Mouse (Mus musculus): ENCODE measurements around the gene Dnase1l1.

The Dnase1l1 gene

DNA sequence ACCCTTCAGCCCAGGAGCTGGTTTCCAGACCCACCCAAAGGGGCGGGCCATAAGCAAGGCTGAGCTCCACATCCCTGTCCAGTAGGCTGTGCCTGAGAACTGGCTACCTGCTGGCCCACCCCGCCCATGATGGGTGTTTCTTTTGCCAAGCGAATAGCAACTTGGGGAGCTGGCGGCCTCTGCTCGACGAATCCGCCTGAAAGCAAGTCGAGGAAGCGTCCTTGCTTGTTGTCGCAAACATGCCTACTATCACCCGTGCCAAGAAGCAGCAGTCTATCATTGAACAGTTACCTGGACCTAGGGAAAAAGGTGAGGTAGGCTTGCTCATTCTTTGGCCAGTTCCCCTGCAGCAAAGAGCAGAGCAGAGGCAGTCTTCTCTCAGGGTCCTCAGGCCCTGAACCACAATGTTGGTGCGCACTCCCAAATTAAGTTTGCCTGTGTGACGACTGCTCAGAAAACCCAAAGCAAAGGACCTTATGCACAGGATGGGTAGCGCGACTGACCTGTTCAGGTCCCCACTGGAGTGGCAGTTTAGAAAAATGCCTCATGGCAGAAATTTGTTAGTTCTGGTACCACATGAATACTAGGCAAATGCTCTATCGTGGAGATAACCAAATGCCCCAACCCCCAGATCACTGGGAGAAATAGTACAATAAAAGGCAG is at the start of gene Dnase1l1, which contains the start of gene Taz:
Gene Dnase1l1 (minus strand): TSS at position 606 of the 663 bp plus-strand sequence.
Gene Taz (plus strand): TSS at position 181 of the 663 bp plus-strand sequence.
- peak; percentile 81 for DNase-seq (ENCODE audit: low spot score)

DNA sequence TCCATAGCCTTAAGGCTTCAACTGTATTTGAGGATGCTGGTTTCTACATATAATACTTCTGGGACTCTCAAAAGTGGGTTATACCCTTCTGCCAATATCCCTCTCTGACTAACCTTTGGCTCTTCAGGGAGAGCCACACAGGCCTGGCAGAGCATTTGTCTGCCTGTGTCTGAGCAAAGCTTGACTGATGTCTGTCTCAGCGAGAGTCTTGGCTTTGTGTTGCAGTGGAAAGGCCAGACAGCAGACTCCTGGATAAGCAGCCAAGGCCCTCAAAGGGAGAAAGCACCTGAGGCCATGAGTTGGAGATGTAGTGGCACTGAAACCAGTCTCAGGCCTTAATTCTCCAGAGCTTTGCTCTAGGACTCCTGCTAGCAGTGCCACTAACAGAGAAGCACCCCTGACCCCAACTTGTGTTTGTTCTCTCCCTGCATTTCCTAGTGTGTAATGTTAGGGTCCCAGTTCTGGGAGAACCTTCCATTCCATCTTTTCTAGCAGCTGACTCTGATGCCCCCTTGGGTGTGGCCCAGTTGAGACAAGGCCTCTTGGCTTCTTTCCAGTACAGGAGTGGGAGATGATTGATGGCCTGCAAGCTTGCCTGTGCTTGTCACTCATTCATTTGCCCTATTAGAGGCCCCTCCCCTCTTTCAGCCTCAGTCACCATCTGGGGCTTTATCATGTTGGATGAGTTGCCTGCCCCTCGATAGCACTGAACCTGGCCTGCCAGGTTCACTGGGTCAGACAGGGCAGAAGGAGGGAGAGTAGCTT is 48.2 kb upstream of the Dnase1l1 start:
- DNase-seq (ENCODE audit: low spot score), result no peak

DNA sequence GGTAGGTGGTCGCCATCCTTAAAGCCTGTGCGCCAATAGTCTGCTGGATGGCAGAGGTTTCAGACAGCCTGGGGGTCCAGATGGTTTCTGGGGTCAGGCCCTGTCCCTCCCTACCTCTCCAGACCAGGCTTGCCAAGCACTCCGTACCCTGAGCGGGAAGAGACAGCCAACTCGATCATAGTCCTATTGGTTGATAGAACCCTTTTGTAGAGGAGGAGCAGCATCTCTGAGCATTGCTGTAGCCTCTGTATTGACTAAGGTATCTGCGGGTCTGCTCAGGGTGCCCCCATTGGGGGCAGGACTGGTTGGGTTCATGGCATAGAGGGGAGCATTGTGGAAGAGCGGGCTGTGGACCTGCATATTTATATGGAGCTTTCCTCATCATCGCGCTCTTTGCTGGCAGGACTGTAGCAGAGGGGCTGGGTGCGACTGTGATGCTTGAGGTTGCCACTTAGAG is 47.1 kb upstream of the Dnase1l1 start:
- no peak for DNase-seq (ENCODE audit: low spot score)

DNA sequence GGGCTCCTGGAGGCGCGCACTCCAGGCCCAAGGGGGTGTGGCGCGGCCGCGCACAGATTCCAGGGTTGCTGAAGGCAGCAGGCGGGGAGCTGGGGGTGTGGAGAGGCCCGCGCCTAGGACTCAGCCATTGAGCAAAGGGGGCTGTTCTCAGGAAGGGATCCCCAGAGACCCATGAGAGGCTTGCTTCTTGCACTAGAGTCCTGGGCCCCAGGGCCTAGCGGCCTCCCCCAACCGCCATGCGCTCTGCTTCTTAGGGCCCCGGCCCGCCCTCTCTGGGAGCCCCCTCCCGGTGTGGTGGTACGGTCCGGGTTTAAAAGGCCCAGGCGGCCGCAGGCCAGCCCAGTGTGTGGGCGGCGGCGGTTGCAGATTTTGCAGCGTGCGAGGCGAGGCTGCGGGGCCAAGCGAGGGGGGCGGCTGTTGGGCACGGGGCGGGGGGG is 46.6 kb upstream of the Dnase1l1 start, which contains the start of gene Plxna3:
Gene Plxna3 (plus strand): TSS at position 342 of the 437 bp plus-strand sequence.
- DNase-seq (ENCODE audit: low spot score), result peak; percentile 79

DNA sequence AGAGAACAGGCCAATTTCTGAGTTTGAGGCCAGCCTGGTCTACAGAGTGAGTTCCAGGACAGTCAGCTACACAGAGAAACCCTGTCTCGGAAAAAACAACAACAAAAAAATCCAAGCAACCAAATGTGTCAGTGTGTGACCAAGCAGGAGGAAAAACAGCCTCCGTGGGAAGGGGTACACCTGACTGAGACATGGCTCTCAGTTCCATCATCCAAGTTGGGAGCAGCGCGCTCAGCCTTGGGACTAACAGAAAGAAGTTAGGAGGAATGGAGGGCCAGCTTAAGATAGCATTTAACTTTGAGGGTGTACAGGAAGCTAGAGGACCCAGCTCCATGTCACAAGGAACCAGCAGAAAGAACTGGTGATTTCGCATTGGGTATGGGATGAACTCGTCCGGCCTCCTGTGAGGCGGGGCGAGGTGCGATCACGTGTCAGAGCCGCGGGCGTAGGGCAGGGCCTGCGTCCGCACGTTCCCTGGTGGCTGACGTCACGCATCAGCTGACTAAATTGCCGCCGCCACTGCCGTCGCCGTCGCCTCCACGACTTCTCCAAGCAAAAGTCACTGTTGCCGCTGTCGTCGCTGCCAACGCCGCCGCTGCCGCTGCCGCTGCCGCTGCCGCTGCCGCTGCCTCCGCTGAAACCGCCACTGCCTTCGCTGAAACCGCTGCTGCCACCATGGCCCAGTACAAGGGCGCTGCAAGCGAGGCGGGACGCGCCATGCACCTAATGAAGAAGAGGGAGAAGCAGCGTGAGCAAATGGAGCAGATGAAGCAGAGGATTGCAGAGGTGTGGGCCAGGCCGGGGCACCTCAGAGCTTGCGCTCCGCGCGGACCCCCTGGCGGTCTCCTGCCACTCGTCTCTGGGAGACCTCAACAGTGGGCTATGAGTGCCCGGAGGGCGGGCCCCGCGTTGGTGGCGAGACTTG is 30.7 kb upstream of the Dnase1l1 start, which contains the start of gene Fam50a:
Gene Fam50a (plus strand): TSS at position 494 of the 925 bp plus-strand sequence.
- peak; percentile 81 for DNase-seq (ENCODE audit: low spot score)

DNA sequence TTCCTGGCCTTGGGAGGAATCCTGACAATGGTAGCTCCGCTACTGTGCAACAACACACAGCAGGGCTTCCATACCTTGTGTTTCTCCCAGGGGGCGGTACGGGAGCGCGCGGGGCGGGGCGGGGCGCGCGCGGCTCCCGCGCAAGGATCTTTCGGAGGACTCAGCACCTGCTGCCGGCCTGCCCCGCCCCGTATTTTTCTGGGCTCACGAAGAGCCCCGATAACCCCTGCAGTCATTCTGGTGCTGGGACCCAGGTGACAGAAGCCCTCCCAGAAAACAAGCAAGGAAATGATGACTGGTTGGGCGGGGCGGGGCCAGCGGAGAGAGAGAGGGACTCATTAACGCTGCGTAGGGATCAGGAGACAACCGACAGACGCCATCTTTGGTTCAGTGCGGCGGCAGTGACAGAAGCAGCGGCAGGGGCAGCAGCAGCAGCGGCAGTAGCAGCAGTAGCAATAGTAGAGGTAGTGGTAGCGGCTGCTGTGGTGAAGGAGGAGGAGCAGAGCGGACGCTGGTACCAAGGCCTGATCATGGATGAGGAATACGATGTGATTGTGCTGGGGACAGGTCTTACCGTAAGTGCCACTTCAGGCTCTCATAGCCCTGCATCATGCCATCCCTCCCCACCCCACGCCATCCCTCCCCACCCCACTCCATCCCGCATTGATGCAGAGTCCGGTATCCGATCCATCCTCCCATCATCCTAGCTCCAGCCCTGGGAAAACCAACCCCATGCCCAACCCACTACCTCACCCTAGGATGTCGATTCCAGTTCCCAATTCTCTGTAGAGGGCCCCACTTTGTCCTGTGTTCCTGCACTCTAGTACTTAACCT is 22.9 kb upstream of the Dnase1l1 start, which contains the start of gene Gdi1:
Gene Gdi1 (plus strand): TSS at position 132 of the 834 bp plus-strand sequence.
- peak; percentile 83 for DNase-seq (ENCODE audit: low spot score)

DNA sequence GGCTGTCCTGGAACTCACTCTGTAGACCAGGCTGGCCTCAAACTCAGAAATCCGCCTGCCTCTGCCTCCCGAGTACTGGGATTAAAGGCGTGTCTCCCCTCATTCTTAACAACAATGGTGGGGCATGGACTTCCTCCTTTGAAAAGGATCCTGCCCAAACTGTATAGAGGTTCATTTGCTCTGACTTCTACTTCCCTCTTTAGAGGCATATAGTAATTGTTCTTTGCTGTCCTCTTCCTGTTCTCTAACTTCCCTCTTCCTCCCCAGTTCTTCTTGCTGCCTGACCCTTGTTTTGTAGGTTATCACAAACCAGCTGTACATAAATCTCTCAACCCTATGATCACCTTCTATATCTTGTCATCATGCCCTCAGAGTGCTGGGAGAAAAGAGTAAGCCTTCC is 17.6 kb upstream of the Dnase1l1 start:
- DNase-seq (ENCODE audit: low spot score), result no peak

DNA sequence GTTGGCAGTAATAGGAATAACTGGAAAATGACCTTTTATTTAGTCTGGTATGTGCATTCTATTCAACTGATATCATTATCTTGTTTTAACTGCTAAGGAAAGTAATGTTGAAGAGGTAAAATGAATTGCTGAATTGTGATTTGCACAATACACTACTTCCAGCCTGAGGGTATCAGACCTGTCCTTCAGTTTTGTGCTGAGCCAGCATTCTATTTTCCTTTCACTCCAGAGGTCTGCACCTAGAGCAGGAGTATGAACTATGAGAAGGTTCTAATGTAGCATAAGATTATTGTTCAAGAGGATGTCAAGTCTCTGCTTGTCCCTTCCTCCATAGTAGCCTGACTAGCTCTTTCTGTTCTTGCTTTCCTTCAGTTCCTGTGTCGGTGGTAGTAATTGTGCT is 16.2 kb upstream of the Dnase1l1 start:
- no peak for DNase-seq (ENCODE audit: low spot score)

DNA sequence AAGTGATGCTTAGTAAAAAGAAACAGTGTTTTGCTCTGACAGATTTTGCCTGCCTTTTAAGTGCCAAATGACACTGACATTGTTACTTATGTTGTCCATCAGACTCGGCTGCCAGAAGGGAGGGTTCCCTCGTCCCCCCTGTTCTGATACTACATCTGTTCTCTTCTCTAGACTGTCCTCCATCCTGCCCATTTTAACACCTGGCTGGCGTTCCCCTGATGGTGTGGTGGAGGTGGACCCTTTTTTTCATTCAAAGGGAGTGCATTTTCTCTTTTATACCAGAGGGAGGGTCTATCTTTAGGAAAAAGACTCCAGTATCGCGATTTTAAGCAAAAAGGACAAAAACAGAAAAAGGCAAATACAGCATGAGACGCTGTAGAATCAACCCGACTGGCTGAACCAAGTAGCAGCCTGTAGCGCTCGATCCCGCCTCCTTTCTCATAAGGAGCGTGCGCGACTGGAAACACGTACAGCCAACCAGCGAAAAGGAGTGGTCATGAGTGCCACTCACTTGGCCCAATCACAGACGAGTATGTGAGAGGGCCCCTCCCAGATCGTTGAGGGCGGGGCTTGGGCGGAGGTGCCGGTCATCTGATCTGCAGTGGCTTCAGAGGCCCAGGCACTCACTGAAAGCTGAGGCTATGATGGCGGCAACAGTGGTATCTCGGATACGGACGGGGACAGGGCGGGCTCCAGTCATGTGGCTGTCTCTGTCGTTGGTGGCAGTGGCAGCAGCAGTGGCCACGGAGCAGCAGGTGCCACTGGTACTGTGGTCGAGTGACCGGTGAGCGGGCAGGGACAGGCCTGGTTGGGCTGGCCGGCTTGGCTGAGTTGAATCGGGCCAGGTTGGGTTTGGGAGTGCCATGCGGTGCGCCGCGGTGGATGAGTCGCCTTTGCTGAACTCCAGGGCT is 14.7 kb upstream of the Dnase1l1 start, which contains the start of gene Atp6ap1:
Gene Atp6ap1 (plus strand): TSS at position 560 of the 911 bp plus-strand sequence.
- peak; percentile 93 for DNase-seq (ENCODE audit: low spot score)

DNA sequence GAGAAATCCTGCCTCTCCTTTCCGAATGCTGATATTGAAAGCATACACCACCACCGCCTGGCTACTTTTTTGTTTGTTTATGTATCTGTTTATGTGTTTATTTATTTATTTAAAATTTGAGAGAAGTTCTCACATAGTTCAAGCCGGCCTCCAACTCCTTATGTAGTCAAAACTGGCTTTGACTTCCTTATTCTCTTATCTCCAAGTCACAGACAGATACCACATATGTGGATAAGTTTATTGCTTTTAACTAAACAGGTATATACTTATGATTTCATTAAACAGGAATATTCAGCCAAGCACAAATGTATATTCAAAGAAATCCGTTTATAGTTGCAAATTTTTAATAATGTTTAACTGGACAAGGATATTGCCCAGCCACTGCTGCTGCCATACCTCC is 11.3 kb upstream of the Dnase1l1 start:
- DNase-seq (ENCODE audit: low spot score), result no peak

DNA sequence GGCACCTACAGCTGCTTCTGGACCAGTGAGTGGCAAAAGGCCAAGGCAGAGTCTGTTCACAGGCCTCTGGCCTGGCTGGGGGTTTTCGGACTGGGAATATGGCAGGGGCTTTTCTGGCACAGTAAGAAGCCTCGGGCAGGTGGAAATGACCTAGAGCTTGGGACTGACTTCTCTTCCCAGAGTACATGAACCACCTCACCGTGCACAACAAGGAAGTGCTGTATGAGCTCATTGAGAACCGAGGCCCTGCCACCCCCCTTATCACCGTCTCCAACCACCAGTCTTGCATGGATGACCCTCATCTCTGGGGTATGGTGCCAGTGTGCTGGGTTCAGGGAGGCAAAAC is 928 bp upstream of the Dnase1l1 start:
- DNase-seq (ENCODE audit: low spot score), result no peak

DNA sequence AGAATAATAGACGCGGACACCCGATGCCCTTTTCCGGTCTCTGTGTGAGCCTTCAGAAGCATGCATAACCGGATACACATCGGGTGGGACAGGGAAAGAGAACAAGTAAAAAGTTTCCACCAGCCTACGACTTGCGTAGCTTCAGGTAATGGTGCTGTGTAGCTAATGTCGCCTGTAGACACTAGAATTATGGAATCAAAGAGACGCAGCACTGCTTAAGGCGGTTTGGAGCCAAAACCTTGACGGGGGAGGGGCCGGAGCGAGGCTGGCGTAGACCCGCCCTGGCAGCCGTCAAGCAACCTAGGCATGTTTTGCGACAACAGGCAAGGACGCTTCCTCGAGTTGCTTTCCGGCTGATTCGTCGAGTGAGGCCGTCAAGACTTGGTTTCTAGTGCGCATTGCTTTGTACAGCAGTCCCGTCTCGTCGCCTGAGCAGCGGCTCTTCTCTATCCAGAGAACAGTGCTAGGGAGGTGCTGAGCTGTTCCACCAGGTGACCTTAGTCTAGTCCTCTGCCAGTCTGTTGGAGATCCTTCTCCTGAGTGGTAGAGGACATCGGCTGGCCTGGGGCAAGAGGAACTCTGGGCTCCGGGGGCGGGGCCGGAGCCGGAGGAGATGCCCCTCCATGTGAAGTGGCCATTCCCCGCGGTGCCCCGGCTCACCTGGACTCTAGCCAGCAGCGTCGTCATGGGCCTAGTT is 406 bp upstream of the Dnase1l1 start:
- DNase-seq (ENCODE audit: low spot score), result peak; percentile 84

DNA sequence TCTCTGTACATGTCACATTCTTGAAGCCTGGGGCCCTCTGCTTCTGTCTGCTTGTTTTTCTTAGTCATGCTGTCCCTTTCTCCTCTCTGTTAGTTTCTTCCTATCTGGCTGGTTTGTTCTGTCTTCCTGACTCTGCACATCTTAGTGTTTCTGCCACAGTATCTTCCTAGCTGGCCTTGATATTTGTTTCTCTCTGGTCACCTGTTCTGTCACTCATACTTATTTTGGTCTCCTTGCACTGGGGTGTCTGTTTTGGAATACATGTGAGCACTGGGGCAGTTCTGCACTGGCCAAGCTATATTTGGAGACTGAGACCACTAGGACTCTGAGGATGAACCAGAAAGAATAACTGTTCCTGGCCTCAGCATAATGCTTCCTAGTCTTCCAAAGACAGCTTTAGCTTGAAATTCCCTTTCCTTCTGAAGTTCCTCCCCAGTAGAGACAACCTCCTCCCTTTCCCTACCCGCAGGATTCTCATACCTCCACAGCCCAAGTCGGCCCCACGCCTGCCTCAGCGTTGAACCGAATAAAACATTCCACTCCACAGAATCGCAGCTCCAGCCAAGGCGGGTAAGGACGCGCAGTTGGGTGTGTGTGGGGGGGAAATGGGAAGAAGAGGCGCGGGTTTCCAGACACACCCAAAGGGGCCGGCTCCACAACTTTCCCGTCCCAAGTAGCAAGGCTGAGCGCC is 951 bp downstream of the Dnase1l1 start:
- no peak for DNase-seq (ENCODE audit: low spot score)

DNA sequence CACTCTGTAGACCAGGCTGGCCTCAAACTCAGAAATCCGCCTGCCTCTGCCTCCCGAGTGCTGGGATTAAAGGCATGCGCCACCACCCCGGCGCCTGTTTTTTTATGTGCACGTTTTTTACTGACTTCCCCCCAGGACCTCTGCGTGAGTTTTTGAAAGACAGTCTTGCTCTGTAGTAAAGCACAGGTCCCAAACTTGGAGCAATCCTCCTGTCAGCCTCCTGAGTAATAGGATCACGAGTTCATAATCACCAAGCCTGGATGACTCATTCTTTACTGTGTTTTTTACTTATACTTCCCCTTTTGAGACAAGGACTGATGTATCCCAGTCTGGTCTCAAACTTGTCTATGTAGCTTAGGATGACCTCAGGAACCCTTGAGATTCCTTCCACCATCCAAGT is 4.2 kb downstream of the Dnase1l1 start:
- DNase-seq (ENCODE audit: low spot score), result no peak

DNA sequence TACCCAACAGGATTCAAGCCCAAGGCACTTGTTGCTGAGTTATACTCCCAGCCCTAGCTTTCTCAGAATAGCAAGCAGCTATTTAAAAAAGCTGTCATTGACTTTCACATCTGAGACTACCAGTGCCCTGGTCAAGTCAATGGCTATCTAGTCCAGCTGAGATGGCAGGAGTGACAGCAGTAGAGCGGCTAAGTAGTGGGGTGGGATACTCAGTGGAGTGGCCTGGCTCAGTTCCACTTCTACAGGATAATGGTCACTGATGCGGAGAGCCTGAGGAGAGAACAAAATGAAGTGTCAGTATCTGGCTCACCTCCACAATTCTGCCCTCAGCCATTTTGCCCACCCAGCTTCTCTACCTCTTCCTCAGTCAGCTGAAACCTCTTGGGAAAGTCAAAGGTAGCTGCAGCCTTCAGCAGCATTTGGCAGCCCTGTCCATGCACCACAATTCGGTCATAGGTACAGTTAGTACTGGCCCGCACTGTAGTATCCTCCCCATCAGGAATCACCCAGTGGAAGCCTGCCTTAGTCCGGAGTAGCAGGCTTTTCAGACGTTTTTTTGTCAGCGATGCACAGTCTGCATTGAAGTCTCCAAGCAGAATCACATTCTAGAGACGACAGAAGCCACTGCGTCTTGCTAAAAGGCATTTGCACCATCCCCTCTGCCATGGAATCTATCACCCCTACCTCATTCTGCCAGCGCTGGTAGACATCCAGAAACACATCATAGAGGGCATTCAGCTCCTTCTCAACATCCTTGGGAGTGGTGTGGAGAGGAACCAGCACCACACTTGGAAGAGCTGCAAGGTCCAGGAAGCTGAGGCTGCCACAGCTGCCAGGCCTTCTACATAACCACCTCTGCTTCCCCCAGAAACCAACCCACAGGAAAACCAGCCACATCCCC is 8.5 kb downstream of the Dnase1l1 start:
- DNase-seq (ENCODE audit: low spot score), result peak; percentile 9

DNA sequence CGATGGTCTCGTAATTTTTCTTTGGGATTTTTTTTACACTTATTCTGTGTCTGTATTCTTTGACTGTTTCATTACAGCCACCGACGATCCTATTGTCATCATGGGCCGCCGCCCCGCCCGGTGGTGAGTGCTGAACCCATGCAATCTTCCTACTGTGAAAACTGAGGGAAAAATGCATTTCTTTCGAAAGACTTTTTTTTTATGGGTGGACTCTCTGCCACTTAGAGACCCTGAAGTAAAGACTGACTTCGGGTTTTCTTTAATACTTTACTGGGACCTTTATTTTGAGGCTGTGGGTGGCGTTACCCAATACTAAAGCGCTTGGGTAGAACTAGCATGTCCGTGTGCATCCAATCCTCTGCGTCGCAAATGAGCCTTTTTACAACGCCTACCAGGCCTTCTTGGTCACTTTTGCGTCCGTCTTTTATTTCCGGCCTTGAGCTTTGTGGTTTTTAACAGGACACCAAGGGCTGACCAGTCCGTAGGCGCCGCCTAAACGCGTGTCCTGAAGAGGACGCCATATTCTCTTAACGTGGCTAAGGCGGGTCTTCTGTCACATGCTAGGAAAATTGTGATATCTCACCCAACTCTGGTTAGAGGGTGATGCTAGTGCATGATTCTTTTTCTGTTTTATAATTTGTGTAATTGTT is 11.1 kb downstream of the Dnase1l1 start:
- DNase-seq (ENCODE audit: low spot score), result peak; percentile 25

All from yolk sac, embryonic 10.5 days (tissue).